Mouse (Mus musculus): Measurements from ENCODE around the gene Ceacam13.
"Not testable (repeated sequence)": the region's sequence is repeated elsewhere in the genome, so short reads cannot be mapped to it uniquely, and the experiment has no call there.

Ceacam13 gene

GRCm38 (mm10) chr7:18009589-18009988 lies at the start of gene Ceacam13:
Ceacam13 (plus strand) TSS chr7:18009889.
- ChIA-PET POLR2A (interaction anchor here in 1 of 4 experiments (0.6 kb wide), 1 partner anchor 1395 kb away, joined by 4 read pairs; the partner anchor contains the start of gene Arhgap35), CTCF (no interaction called here)

GRCm38 (mm10) chr7:17971824-17972223 lies 37.9 kb upstream of the Ceacam13 start, which contains the start of gene Ceacam11:
Ceacam11 (plus strand) TSS chr7:17972124.
- ChIA-PET POLR2A (no interaction called here), CTCF (no interaction called here)

GRCm38 (mm10) chr7:18001131-18001530 lies 8.6 kb upstream of the Ceacam13 start:
- POLR2A ChIA-PET, CTCF ChIA-PET: not testable (repeated sequence)

- ChIA-PET POLR2A (no interaction called here), CTCF (no interaction called here)
These were observed 55.9 kb downstream of the Ceacam13 start, which contains the start of gene Ceacam12 for GRCm38 (mm10) chr7:18065629-18066028. Ceacam12 (plus strand) TSS chr7:18065929.

Data from embryonic stem cell, embryonic (primary cell).